Mouse (Mus musculus): Measurements from ENCODE around the gene Hdgfl3. TPM values are rescaled to one million over a fixed set of nuclear protein-coding genes. Genes with fewer than 3 reads are reported as not detected.
"Not testable (repeated sequence)": the region's sequence is repeated elsewhere in the genome, so short reads cannot be mapped to it uniquely, and the experiment has no call there.

The Hdgfl3 gene
- total RNA-seq, 2 experiments from 2014 or later: 68.7 to 72.5 TPM

DNA sequence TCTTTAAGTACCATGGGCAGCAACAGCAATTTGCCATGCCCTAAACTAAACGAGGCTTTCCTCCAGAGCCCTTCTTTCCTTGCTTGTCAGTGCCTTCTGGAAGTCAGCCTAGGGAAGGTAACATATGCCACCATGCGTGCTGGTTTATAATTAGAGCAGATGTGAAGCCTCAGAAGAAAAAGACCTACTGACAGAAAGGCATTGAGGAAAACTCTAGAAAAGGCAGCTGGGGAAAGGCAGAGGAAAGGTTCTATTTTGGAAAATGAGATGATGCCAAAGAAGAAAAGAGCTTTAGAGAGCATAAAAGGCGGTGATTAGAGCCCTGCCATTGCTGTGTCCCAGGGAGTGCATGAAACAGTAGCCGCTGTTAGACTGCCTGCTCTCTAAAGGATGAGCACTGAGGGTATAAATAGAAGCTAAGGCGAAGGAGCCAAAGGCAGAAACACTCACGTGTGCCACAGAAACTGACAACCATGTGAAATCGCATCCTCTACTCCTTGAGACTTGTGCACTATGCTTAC lies 93.6 kb downstream of the Hdgfl3 start:
- peak; percentile 49 to 78 for DNase-seq (ENCODE audit: low spot score in 2 of 2)
- intact Hi-C loops (cut with DNase I): no loop called here

GRCm38 (mm10) chr7:81839746-81840145 lies 94.5 kb downstream of the Hdgfl3 start:
- intact Hi-C loops (cut with DNase I): no loop called here

GRCm38 (mm10) chr7:81837771-81838170 lies 96.5 kb downstream of the Hdgfl3 start:
- intact Hi-C loops (cut with DNase I): not testable (repeated sequence)

More at GRCm38 (mm10) chr7:81839746-81840145, 94.5 kb downstream of the Hdgfl3 start:
- DNase-seq (ENCODE audit: low spot score in 2 of 2): no peak

GRCm38 (mm10) chr7:81835430-81835829 lies 98.8 kb downstream of the Hdgfl3 start:
- no peak for DNase-seq (ENCODE audit: low spot score in 2 of 2)
- intact Hi-C loops (cut with DNase I): no loop called here

More at GRCm38 (mm10) chr7:81837771-81838170, 96.5 kb downstream of the Hdgfl3 start:
- not testable (repeated sequence) for DNase-seq (ENCODE audit: low spot score in 2 of 2)

- intact Hi-C loops (cut with DNase I): no loop called here
- no peak for DNase-seq (ENCODE audit: low spot score in 2 of 2)
These were observed 99.4 kb downstream of the Hdgfl3 start for GRCm38 (mm10) chr7:81834847-81835246.

Other genes with a start within 250 kb of the Hdgfl3 start
- 10 to 100 TPM; 74.9 to 79.6 TPM for gene Homer2, start 226.9 kb downstream of the Hdgfl3 start, total RNA-seq (2021)
- gene Ramac, start 171.5 kb downstream of the Hdgfl3 start, total RNA-seq (2021): 10 to 100 TPM; 70.9 to 73.7 TPM
- 10 to 100 TPM; 28.8 to 29.1 TPM for gene 3110040N11Rik, start 145.0 kb downstream of the Hdgfl3 start, total RNA-seq (2021)
- gene Btbd1, start 105.0 kb downstream of the Hdgfl3 start, total RNA-seq (2021): 100 to 1,000 TPM; 123 to 130 TPM
- not detected for gene Gm10160, start 78.7 kb downstream of the Hdgfl3 start, total RNA-seq (2021)
- gene Tm6sf1, start 75.5 kb downstream of the Hdgfl3 start, total RNA-seq (2021): 10 to 100 TPM; 36.3 to 42.0 TPM
- gene Bnc1, start 57.8 kb upstream of the Hdgfl3 start, total RNA-seq (2021): not detected
- gene Sh3gl3, start 239.4 kb upstream of the Hdgfl3 start, total RNA-seq (2021): 10 to 100 TPM; 61.0 to 62.1 TPM

Data from left cerebral cortex, postnatal 14 days (tissue).